Mouse (Mus musculus): ENCODE measurements around the gene Serpina3a.
"Not testable (repeated sequence)": the region's sequence is repeated elsewhere in the genome, so short reads cannot be mapped to it uniquely, and the experiment has no call there.

Gene Serpina3a

GRCm38 (mm10) chr12:104112333-104112732, at the start of gene Serpina3a:
Serpina3a (plus strand) TSS chr12:104112724.
- CTCF ChIA-PET = not testable (repeated sequence)

DNA sequence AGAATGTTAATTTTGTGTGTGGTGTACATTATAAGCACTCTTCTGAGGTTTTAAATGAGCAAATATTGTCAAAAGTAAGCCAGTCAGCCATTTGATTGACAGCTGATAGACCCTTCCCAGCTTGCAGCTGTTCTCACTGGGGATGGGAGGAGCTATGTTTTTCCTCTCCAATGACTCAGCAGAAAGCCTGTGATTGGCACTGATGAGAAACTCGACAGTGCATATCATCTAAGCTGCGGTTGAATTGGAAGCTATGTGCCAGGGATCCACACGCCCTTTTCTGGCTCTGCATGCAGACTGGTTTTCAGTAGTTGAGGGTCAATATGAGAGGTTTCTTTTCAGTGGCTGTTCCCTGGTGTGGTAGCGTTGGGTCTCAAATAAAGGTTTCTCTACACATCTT, 48.0 kb upstream of the Serpina3a start:
- CTCF ChIA-PET = interaction anchor here (0.5 kb wide), 1 partner anchor 69 kb away, joined by 32 read pairs; no protein-coding TSS in a partner anchor

- CTCF ChIA-PET = interaction anchor here (0.5 to 1.5 kb wide), 2 partner anchors 69 to 353 kb away, joined by 4 to 32 read pairs; no protein-coding TSS in a partner anchor
Measured at GRCm38 (mm10) chr12:104064996-104065395, 47.5 kb upstream of the Serpina3a start.

DNA sequence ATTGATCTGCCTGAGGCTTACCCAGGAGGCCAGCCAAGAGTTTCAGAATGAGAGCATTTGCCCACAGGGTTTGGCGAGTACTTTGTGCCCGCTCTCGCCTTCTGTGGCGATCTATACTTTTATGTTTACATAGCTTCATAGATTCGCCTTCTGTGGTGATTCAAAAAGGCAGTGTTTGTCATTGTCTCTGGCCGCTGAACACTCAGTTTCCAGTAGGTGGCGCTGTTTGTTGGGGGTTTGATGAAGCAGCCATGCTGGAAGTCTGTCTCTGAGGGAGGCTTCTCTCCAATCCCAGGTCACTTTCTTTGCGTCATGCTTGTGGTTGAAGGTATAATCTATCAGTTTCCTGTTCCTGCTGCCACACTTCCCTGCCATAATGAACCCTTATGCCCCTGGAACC, 46.3 kb upstream of the Serpina3a start:
- CTCF ChIA-PET = interaction anchor here (1.5 kb wide), 1 partner anchor 352 kb away, joined by 4 read pairs; no protein-coding TSS in a partner anchor

DNA sequence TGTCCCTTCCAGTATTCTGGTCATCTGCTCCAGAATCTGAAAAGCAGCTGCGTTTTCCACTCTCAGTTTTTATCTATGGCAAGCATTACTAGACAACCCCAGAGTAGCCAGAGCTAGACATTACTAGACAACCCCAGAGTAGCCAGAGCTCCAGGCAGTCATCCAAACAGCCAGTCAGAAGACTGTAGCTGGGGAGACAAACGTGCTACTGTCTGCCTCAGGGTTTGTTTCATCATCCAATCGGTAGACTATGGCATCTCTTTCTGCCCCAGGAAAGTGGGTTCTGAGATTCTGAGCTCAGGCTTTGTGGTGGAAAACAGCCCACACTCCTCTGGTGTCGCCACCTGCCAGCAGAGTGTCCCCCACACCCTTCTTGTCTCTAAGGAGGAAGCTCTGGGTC, 45.0 kb upstream of the Serpina3a start:
- CTCF ChIA-PET = no interaction called here

DNA sequence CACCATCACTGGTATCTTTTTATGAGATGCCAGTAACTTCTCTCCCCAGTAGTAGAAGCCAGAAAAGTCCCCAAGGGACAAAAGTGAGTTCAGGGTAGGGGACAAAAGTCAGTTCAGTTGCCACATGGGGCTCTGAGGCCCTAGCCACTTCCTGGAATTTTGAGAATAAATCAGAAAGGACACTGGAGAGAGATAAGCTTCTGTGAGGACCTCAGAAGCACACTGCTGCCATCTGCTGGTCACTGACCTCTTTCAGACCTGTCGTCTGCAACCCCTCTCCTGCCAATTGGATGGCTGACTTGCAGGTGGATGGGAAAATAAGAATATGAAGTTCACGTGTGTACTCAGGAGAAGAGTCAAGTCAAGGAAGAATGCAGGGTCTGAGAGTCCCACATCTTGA, 42.9 kb upstream of the Serpina3a start:
- CTCF ChIA-PET = interaction anchor here (0.6 kb wide), 1 partner anchor 83 kb away, joined by 6 read pairs; no protein-coding TSS in a partner anchor

DNA sequence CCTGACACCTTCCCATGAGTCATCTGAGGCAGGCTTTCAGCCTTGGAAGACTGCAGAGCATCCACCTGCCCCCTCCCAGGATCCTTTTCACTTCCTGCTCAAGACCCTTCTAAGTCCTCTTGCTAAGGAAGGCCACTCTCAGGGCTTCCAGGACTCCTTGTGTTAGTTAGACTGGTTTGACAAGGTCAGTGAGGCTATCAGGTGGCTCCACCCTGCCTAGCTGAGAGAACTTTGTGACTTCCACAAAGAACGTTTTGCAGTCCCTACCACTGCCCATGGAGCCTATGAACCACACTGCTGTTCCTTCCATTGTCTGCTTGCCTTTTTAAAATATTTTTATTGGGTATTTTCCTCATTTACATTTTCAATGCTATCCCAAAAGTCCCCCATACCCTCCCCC, 40.8 kb upstream of the Serpina3a start:
- CTCF ChIA-PET = no interaction called here

DNA sequence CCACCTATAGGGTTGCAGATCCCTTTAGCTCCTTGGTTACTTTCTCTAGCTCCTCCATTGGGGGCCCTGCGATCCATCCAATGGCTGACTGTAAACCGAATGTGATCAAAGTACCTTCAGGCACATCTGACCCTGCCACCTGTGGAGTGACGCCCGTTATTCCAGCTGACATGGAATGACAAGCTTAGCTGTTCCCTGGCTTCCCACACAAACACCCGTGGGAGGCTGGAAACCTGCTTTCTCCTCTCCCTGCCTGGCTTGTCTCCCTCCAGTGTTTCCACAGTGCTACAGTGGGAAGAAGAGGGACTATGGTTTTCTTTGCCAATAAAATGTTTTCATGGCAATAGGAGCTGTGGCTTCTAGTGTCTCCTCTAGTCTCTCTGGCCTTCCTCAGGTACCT, 40.2 kb upstream of the Serpina3a start:
- CTCF ChIA-PET = no interaction called here

- CTCF ChIA-PET = no interaction called here
Measured at GRCm38 (mm10) chr12:104090119-104090518, 22.4 kb upstream of the Serpina3a start.

DNA sequence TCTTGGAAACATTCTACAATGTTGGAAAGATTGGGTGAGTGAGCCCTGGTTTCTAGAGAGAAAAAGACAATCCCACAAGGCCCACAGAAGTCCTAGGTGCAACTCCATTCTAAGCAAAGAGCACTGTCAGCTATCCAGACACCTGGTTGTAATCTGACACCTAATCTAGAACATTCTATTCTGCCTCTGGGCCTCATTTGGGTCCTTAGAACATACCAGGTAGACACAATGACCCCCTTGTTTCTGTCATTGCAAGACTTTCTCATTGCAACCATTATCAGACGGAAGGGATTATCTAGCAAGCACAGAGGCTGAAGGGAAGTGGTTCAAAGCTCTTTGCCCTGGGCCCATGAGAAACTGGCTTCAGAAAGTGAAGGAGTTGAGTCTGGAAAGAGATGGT, 21.2 kb upstream of the Serpina3a start:
- CTCF ChIA-PET = no interaction called here

DNA sequence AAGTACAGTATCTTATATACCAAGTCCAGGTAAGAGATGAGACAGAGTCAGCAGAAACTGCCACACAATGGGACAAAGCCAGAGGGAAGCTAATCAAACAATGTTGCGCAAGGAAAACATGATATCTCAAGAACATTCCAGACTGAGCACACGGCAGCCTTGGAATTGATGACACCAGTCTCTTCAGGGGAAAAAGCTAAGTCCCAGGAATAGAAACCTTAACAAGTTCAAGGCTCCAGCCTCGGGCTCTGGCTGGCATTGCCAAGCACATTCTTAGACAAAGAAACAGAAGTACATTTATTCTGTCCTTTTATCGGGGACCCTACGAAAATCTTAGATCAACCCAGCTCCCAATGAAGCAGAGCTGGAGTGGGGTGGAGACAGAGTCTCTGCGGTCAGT, 11.8 kb upstream of the Serpina3a start, which contains the start of gene Serpina5:
Serpina5 (plus strand) TSS at position 346 of the 400 bp plus-strand sequence.
- CTCF ChIA-PET = no interaction called here

DNA sequence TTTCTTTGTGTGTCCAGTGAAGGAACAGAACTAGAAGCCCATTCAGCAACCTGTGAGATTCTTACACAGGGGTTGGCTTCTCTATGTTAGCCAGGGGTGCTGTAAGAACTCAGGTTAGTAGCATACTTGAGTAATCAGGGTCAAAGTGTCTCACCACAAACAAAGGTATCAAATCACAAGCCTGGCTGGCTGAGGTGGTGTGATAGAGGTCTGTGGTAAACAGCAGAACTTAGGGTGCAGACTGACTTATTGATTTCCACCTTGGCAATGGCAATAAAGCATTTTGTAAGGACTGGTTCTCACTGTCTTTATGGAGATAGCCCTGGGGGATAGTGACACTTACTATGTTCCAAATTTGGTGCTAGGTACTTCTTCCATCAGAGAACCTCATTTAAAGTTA, 6.7 kb upstream of the Serpina3a start:
- CTCF ChIA-PET = no interaction called here

GRCm38 (mm10) chr12:104106919-104107318, 5.6 kb upstream of the Serpina3a start:
- CTCF ChIA-PET = no interaction called here

- CTCF ChIA-PET = no interaction called here
Measured at GRCm38 (mm10) chr12:104108507-104108906, 4.0 kb upstream of the Serpina3a start.

GRCm38 (mm10) chr12:104114921-104115579, 2.5 kb downstream of the Serpina3a start:
- CTCF ChIA-PET = no interaction called here

GRCm38 (mm10) chr12:104123097-104123496, 10.6 kb downstream of the Serpina3a start:
- CTCF ChIA-PET = no interaction called here

DNA sequence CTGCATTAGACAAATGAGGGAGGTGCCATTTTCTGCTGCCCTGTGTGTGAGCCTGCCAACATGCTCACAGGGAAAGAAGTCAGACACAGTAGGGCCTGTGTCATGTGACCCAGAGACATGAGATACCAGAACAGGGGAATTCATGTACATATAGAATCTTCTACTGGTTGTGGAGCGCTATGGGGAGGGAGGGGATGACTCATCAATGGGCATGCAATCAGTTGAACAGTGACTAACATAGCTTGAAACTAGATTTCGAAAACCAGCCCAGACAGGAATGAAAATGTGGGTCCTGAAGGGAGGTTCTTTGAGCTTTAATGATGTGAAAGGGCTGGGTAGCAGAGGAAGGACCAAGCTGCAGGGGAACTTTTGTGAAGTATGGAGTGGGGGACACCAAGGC, 11.5 kb downstream of the Serpina3a start:
- CTCF ChIA-PET = no interaction called here

DNA sequence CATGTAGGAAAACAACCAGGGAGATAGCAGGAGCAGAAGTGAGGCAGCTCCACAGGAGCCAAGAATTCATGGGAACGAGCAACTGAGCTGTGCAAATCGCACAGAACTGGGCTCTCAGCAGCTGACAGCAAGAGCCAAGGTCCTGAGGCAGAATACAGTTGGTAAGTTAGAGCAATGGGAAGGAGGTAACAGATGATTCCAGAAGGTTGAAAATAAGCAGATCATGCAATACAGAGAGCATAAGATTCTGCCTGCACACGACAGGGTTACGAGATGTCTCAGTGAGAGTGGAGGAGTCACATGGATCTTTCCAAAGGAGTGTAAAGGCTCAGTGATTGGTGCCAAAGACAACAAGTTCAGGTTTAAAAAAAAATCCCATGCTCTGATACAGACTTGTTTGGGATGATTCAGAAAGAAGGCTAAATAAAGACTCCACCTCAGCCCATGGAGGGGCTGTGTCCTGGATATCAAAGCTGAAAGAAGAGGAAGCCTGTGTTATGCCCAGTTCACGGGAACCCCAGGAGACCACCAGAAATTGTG, 12.6 kb downstream of the Serpina3a start:
- CTCF ChIA-PET = no interaction called here

DNA sequence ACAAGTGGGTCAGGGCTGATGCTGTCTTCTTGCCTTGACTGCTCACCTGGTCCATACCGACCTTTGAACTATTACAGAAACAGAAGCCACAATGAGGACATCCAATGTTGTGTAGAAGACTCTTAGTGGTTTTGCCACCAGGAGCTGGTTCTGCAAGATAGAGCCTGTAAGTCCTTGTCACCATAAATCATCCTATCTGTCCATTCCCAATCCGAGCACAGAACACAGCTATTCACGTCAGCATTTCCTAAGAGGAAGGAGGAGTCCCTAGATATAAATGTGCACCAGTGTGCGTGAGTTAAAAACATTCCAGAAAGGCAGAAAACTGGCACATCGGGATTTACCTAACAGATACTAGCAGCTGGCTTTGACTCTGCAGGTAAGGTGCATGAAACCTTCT, 15.2 kb downstream of the Serpina3a start, which contains the start of gene Serpina3b:
Serpina3b (plus strand) TSS at position 301 of the 400 bp plus-strand sequence.
- CTCF ChIA-PET = no interaction called here

DNA sequence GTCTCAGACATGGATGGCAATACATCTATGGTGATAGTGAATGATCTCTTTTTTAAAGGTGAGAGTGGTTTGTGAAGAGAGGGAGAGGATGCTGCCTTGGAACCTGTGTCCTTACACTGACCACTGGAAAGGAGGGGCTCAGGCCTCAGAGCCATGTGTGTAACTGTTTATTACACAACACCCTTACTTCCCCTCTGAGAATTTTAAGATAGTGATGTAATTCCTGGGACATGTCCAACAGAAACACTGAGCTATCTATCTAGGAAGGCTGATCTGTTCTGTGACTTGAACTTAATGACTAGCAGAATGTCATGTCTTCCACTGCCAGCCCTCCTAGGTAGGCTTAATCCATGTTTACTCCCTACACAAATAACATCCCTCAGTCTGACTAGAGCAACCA, 18.5 kb downstream of the Serpina3a start:
- CTCF ChIA-PET = no interaction called here

- CTCF ChIA-PET = no interaction called here
Measured at GRCm38 (mm10) chr12:104138216-104138615, 25.7 kb downstream of the Serpina3a start.

GRCm38 (mm10) chr12:104140543-104141103, 28.1 kb downstream of the Serpina3a start:
- CTCF ChIA-PET = no interaction called here

DNA sequence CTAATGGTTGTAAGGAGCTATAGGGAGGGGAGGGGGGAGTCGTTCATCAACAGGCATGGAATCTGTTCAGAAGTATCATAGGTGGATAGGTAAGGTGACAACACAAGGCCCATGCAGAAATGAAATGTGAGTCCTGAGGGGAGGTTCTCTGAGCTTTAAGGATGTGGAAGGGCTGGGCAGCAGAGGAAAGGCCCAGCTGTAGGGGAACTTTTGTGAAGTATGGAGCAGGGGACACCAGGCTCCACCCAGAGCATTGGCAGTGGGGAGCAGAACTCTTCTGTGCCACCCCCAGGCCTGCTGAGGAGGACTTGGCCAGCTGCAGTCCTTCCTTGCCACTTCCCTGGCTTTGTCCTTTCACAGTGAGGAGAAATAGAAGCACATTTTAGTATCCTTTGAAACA, 29.0 kb downstream of the Serpina3a start:
- CTCF ChIA-PET = no interaction called here
